8 mouse cellular contexts compared by ENCODE assay signal in genomic region chr11:61484256-61484612, GRCm38 (mm10). TPM values are rescaled to one million over a fixed set of nuclear protein-coding genes. Genes with fewer than 3 reads are reported as not detected.
A peak's percentile ranks its signal among the peaks of the same experiment; 100 is the strongest.
DNase-seq lines count a peak whose midpoint lies in the region; ATAC-seq and TF ChIP-seq lines count a peak whose summit lies in the region.

No protein-coding gene starts in this region.

- peak overlapping the region; percentile 43 for H3K4me2 ChIP-seq in heart, embryonic 15.5 days
- H3K4me2 ChIP-seq in forebrain, embryonic 14.5 days (ENCODE audit: low read length), result peak overlapping the region; percentile 33; the same call in 1 of the 2 replicates
- peak overlapping the region; percentile 68 for H3K4me2 ChIP-seq in limb, embryonic 12.5 days

- H3K9ac ChIP-seq in heart, embryonic 15.5 days, result no peak overlapping the region
- H3K9ac ChIP-seq in ES-E14 (ENCODE audit: insufficient read depth, low read depth, low read length, poor library complexity, severe bottlenecking), result peak overlapping the region; percentile 66
- peak overlapping the region; percentile 47; the same call in 1 of the 2 replicates for H3K9ac ChIP-seq in forebrain, embryonic 14.5 days (ENCODE audit: low read length)
- peak overlapping the region; percentile 56 for H3K9ac ChIP-seq in limb, embryonic 12.5 days (replicated peaks)

- ATAC-seq in heart, embryonic 15.5 days (replicated peaks; ENCODE audit: insufficient number of reproducible peaks, insufficient read depth, low FRiP score, low read depth), result no peak
- peak; percentile 11 for ATAC-seq in forebrain, embryonic 14.5 days
- ATAC-seq in limb, embryonic 12.5 days (ENCODE audit: insufficient number of reproducible peaks, insufficient read depth, low FRiP score, low TSS enrichment, low read depth), result peak; percentile 11; the same call in 1 of the 2 replicates
- ATAC-seq in megakaryocyte, adult 5-6 weeks (ENCODE audit: poor library complexity, severe bottlenecking), result no peak

- H3K27ac ChIP-seq in heart, embryonic 15.5 days, result peak overlapping the region; percentile 83
- no peak overlapping the region for H3K27ac ChIP-seq in ES-E14 (ENCODE audit: insufficient read depth, low read depth, low read length, poor library complexity, severe bottlenecking)
- H3K27ac ChIP-seq in forebrain, embryonic 14.5 days (ENCODE audit: low read depth, low read length), result peak overlapping the region; percentile 96
- H3K27ac ChIP-seq in limb, embryonic 12.5 days, result peak overlapping the region; percentile 100

- H3K9me3 ChIP-seq in heart, embryonic 15.5 days (replicated peaks), result no peaks in the 10 kb centered on the region
- no peaks in the 10 kb centered on the region for H3K9me3 ChIP-seq in ES-E14 (ENCODE audit: control insufficient read depth, insufficient read depth, low read depth, low read length)
- no peaks in the 10 kb centered on the region for H3K9me3 ChIP-seq in forebrain, embryonic 14.5 days (replicated peaks; ENCODE audit: control insufficient read depth, low read length)
- no peaks in the 10 kb centered on the region for H3K9me3 ChIP-seq in limb, embryonic 12.5 days

- WGBS in heart, embryonic 15.5 days, result 29% methylated on average over 10 of the region's 10 CpGs
- WGBS in forebrain, embryonic 14.5 days, result 12% methylated on average over 10 of the region's 10 CpGs
- WGBS in limb, embryonic 12.5 days, result 8% methylated on average over 10 of the region's 10 CpGs

- H3K27me3 ChIP-seq in heart, embryonic 15.5 days, result no peaks in the 10 kb centered on the region
- H3K27me3 ChIP-seq in forebrain, embryonic 14.5 days (replicated peaks; ENCODE audit: control insufficient read depth, insufficient read depth, low read length), result no peaks in the 10 kb centered on the region
- H3K27me3 ChIP-seq in limb, embryonic 12.5 days, result no peaks in the 10 kb centered on the region

- DNase-seq in heart, adult 8-10 months (ENCODE audit: low spot score), result no peak
- DNase-seq in ES-E14 (ENCODE audit: low read depth, low spot score), result no peak
- peak; percentile 52 for DNase-seq in forebrain, embryonic 14.5 days (ENCODE audit: low spot score)
- no peak for DNase-seq in right cerebral cortex, postnatal 4 days
- DNase-seq in spleen, postnatal 10 days (ENCODE audit: low spot score in 2 of 2), result no peak

- peak overlapping the region; percentile 3; the same call in 1 of the 2 replicates for H3K4me3 ChIP-seq in heart, embryonic 15.5 days
- peak overlapping the region; percentile 47 to 61 for H3K4me3 ChIP-seq in ES-E14 (ENCODE audit: insufficient read depth in 1 of 2, low read depth in 1 of 2, low read length in 2 of 2, poor library complexity in 1 of 2, severe bottlenecking in 1 of 2)
- no peak overlapping the region for H3K4me3 ChIP-seq in forebrain, embryonic 14.5 days (ENCODE audit: low read depth, low read length)
- H3K4me3 ChIP-seq in limb, embryonic 12.5 days (replicated peaks), result peak overlapping the region; percentile 43

- in situ Hi-C loops in ES-E14 (cut with MboI; ENCODE audit: low sequenced_read_pairs in 2 of 2, unreplicated experiment in 2 of 2), result no loop called here

- peaks cover 34% of the 10 kb centered on the region for H3K4me1 ChIP-seq in heart, embryonic 15.5 days (replicated peaks)
- H3K4me1 ChIP-seq in ES-E14 (ENCODE audit: control insufficient read depth in 2 of 2, insufficient read depth in 2 of 2, low read length in 2 of 2, poor library complexity in 1 of 2), result peaks cover 4 to 27% of the 10 kb centered on the region in 2 experiments; a peak in 3 of 4 replicates
- peaks cover 36% of the 10 kb centered on the region for H3K4me1 ChIP-seq in forebrain, embryonic 14.5 days (ENCODE audit: control insufficient read depth, insufficient read depth, low read length)
- H3K4me1 ChIP-seq in limb, embryonic 12.5 days (replicated peaks), result peaks cover 60% of the 10 kb centered on the region

- H3K36me3 ChIP-seq in heart, embryonic 15.5 days, result peaks cover 13% of the 10 kb centered on the region
- peaks cover 15% of the 10 kb centered on the region for H3K36me3 ChIP-seq in ES-E14 (ENCODE audit: control insufficient read depth, insufficient read depth, low read length, poor library complexity, severe bottlenecking)
- peaks cover 19% of the 10 kb centered on the region for H3K36me3 ChIP-seq in forebrain, embryonic 14.5 days (ENCODE audit: control insufficient read depth, insufficient read depth, low read length)
- H3K36me3 ChIP-seq in limb, embryonic 12.5 days, result peaks cover 28% of the 10 kb centered on the region

TF ChIP-seq in ES-E14, 5 proteins besides CTCF, POLR2A, EP300 and RAD21:
- TF ChIP-seq HCFC1 (IDR thresholded peaks at IDR 0.05; ENCODE audit: borderline replicate concordance, insufficient read depth, low read length) (no peak), CHD2 (IDR thresholded peaks at IDR 0.05; ENCODE audit: low read depth, low read length) (no peak), ZNF384 (IDR thresholded peaks at IDR 0.05; ENCODE audit: low read depth, low read length) (no peak), MAFK (IDR thresholded peaks at IDR 0.05; ENCODE audit: insufficient read depth, low read depth, low read length) (no peak), ZC3H11A (IDR thresholded peaks at IDR 0.05; ENCODE audit: borderline replicate concordance, low read depth, low read length) (no peak)

RNA-seq across cellular contexts. Expression of gene Mfap4, which starts 1.0 kb away (rescaled TPM):
- 160 and 252 TPM in 2 replicates for polyA plus RNA-seq in heart, embryonic 15.5 days (2015; fragmentation: Nextera tagmentation; extraction: Ambion mirVana)
- 10 to 100 TPM in 2 of 4 experiments, 1 to 10 TPM in 2; 7.9 to 11.9 (median 9.9) TPM for total RNA-seq in heart, adult 8-10 months (2022)
- total RNA-seq in ES-E14 (2012; rRNA removed), result 2.5 and 2.9 TPM in 2 replicates
- polyA plus RNA-seq in forebrain, embryonic 14.5 days (2014; fragmentation: Nextera tagmentation; extraction: Ambion mirVana), result 51.6 and 65.7 TPM in 2 replicates
- 198 and 239 TPM in 2 replicates for polyA plus RNA-seq in limb, embryonic 12.5 days (2016; fragmentation: Nextera tagmentation; extraction: Ambion mirVana)
- total RNA-seq in megakaryocyte, adult 5-6 weeks (2015), result not detected in 2 replicates
- not detected in 2 replicates for total RNA-seq in megakaryocyte, adult 5-6 weeks (2017)

RNA-seq across cellular contexts. Expression of gene Mapk7, which starts 10.0 kb away (rescaled TPM):
- 23.0 and 33.4 TPM in 2 replicates for polyA plus RNA-seq in heart, embryonic 15.5 days (2015; fragmentation: Nextera tagmentation; extraction: Ambion mirVana)
- 1 to 10 TPM; 4.3 to 5.1 (median 4.7) TPM for total RNA-seq in heart, adult 8-10 months (2022)
- 24.8 and 25.3 TPM in 2 replicates for total RNA-seq in ES-E14 (2012; rRNA removed)
- 59.0 and 75.8 TPM in 2 replicates for polyA plus RNA-seq in forebrain, embryonic 14.5 days (2014; fragmentation: Nextera tagmentation; extraction: Ambion mirVana)
- 85.0 and 93.7 TPM in 2 replicates for polyA plus RNA-seq in limb, embryonic 12.5 days (2016; fragmentation: Nextera tagmentation; extraction: Ambion mirVana)
- 16.2 and 17.7 TPM in 2 replicates for total RNA-seq in megakaryocyte, adult 5-6 weeks (2015)
- total RNA-seq in megakaryocyte, adult 5-6 weeks (2017), result 15.4 and 21.4 TPM in 2 replicates

RNA-seq across cellular contexts. Expression of gene B9d1, which starts 20.7 kb away (rescaled TPM):
- polyA plus RNA-seq in heart, embryonic 15.5 days (2015; fragmentation: Nextera tagmentation; extraction: Ambion mirVana), result 11.1 and 15.8 TPM in 2 replicates
- 10 to 100 TPM in 1 of 4 experiments, 1 to 10 TPM in 3; 7.9 to 11.2 (median 8.3) TPM for total RNA-seq in heart, adult 8-10 months (2022)
- 84.7 and 108 TPM in 2 replicates for total RNA-seq in ES-E14 (2012; rRNA removed)
- polyA plus RNA-seq in forebrain, embryonic 14.5 days (2014; fragmentation: Nextera tagmentation; extraction: Ambion mirVana), result 38.9 and 55.5 TPM in 2 replicates
- polyA plus RNA-seq in limb, embryonic 12.5 days (2016; fragmentation: Nextera tagmentation; extraction: Ambion mirVana), result 37.5 and 38.5 TPM in 2 replicates
- not detected in 2 replicates for total RNA-seq in megakaryocyte, adult 5-6 weeks (2015)
- total RNA-seq in megakaryocyte, adult 5-6 weeks (2017), result 0.26 TPM in 1 of 2 replicates, not detected in the other

RNA-seq across cellular contexts. Expression of gene Rnf112, which starts 30.3 kb away (rescaled TPM):
- 0.35 and 0.42 TPM in 2 replicates for polyA plus RNA-seq in heart, embryonic 15.5 days (2015; fragmentation: Nextera tagmentation; extraction: Ambion mirVana)
- total RNA-seq in heart, adult 8-10 months (2022), result under 1 TPM in 3 of 4 experiments, not detected in 1; 0.12 to 0.14 (median 0.14) TPM
- 0.58 and 1.2 TPM in 2 replicates for total RNA-seq in ES-E14 (2012; rRNA removed)
- 6.9 and 10.3 TPM in 2 replicates for polyA plus RNA-seq in forebrain, embryonic 14.5 days (2014; fragmentation: Nextera tagmentation; extraction: Ambion mirVana)
- 0.63 and 0.69 TPM in 2 replicates for polyA plus RNA-seq in limb, embryonic 12.5 days (2016; fragmentation: Nextera tagmentation; extraction: Ambion mirVana)
- total RNA-seq in megakaryocyte, adult 5-6 weeks (2015), result not detected in 2 replicates
- total RNA-seq in megakaryocyte, adult 5-6 weeks (2017), result not detected in 2 replicates

Comparison
In these comparisons a context has a peak if more than half of its experiments do, and no peak if none do; other contexts are left out.
1. ATAC-seq: peak in forebrain, embryonic 14.5 days (single experiment) and limb, embryonic 12.5 days (single experiment); none in heart, embryonic 15.5 days (single experiment) and megakaryocyte, adult 5-6 weeks (single experiment).
2. RNA of gene B9d1, which starts 20.7 kb away (total RNA-seq): 84.7 to 108 TPM in ES-E14 and 7.9 to 11.2 TPM in heart, adult 8-10 months; 0.26 TPM in megakaryocyte, adult 5-6 weeks; every median in the first group is over 4 times any median in the second.
3. Peak in every context shown above with its lines, with median percentiles within 50 percentile points of each other: H3K4me2 ChIP-seq.